Mouse (Mus musculus): ENCODE results near the gene Hmox1. TPM values are rescaled to one million over a fixed set of nuclear protein-coding genes. Genes with fewer than 3 reads are reported as not detected.

Gene Hmox1
- total and polyA plus RNA-seq, 2 experiments from 2014 or later: 12.9 to 15.1 TPM

- no peak overlapping the region for H3K4me3 ChIP-seq (ENCODE audit: low read depth, low read length)
- H3K4me1 ChIP-seq (ENCODE audit: insufficient read depth, low read length): no peaks in the 10 kb centered on the region
- TF ChIP-seq CTCF (IDR thresholded peaks at IDR 0.05): no peak
- H3K27ac ChIP-seq (ENCODE audit: low read depth, low read length): no peak overlapping the region
- H3K27me3 ChIP-seq (ENCODE audit: insufficient read depth, low read length): no peaks in the 10 kb centered on the region
- H3K9me3 ChIP-seq (ENCODE audit: low read length): no peaks in the 10 kb centered on the region
- ATAC-seq (ENCODE audit: low FRiP score) (no peak), DNase-seq (ENCODE audit: low spot score) (no peak)
- H3K36me3 ChIP-seq (ENCODE audit: insufficient read depth, low read length): no peaks in the 10 kb centered on the region
- H3K4me2 ChIP-seq (ENCODE audit: low read depth, low read length, poor library complexity, severe bottlenecking): no peak overlapping the region
- H3K9ac ChIP-seq (replicated peaks; ENCODE audit: low read length, poor library complexity, severe bottlenecking): no peak overlapping the region
- 95% methylated on average over 1 of the region's 1 CpGs for WGBS
Observed at GRCm38 (mm10) chr8:75074876-75075275, 18.5 kb upstream of the Hmox1 start.

GRCm38 (mm10) chr8:75078215-75078614 is 15.2 kb upstream of the Hmox1 start:
- H3K4me3 ChIP-seq (ENCODE audit: low read depth, low read length): no peak overlapping the region
- no peaks in the 10 kb centered on the region for H3K9me3 ChIP-seq (ENCODE audit: low read length)
- no peaks in the 10 kb centered on the region for H3K4me1 ChIP-seq (ENCODE audit: insufficient read depth, low read length)
- WGBS: 93% methylated on average over 1 of the region's 1 CpGs
- no peaks in the 10 kb centered on the region for H3K36me3 ChIP-seq (ENCODE audit: insufficient read depth, low read length)
- DNase-seq (ENCODE audit: low spot score) (no peak), ATAC-seq (ENCODE audit: low FRiP score) (no peak)
- no peak for TF ChIP-seq CTCF (IDR thresholded peaks at IDR 0.05)
- no peak overlapping the region for H3K27ac ChIP-seq (ENCODE audit: low read depth, low read length)
- no peaks in the 10 kb centered on the region for H3K27me3 ChIP-seq (ENCODE audit: insufficient read depth, low read length)
- no peak overlapping the region for H3K9ac ChIP-seq (replicated peaks; ENCODE audit: low read length, poor library complexity, severe bottlenecking)
- no peak overlapping the region for H3K4me2 ChIP-seq (ENCODE audit: low read depth, low read length, poor library complexity, severe bottlenecking)

GRCm38 (mm10) chr8:75078851-75079250 is 14.6 kb upstream of the Hmox1 start:
- Histone ChIP-seq H3K36me3 (ENCODE audit: insufficient read depth, low read length) (no peaks in the 10 kb centered on the region), H3K9me3 (ENCODE audit: low read length) (no peaks in the 10 kb centered on the region), H3K27me3 (ENCODE audit: insufficient read depth, low read length) (no peaks in the 10 kb centered on the region), H3K4me1 (ENCODE audit: insufficient read depth, low read length) (no peaks in the 10 kb centered on the region), H3K9ac (replicated peaks; ENCODE audit: low read length, poor library complexity, severe bottlenecking) (no peak overlapping the region), H3K27ac (ENCODE audit: low read depth, low read length) (no peak overlapping the region), H3K4me2 (ENCODE audit: low read depth, low read length, poor library complexity, severe bottlenecking) (no peak overlapping the region), H3K4me3 (ENCODE audit: low read depth, low read length) (no peak overlapping the region)
- DNase-seq (ENCODE audit: low spot score): no peak
- WGBS: 93% methylated on average over 9 of the region's 9 CpGs
- ATAC-seq (ENCODE audit: low FRiP score): no peak
- TF ChIP-seq CTCF (IDR thresholded peaks at IDR 0.05): no peak

- ATAC-seq (ENCODE audit: low FRiP score): no peak
- Histone ChIP-seq H3K27me3 (ENCODE audit: insufficient read depth, low read length) (no peaks in the 10 kb centered on the region), H3K4me3 (ENCODE audit: low read depth, low read length) (no peak overlapping the region), H3K9ac (replicated peaks; ENCODE audit: low read length, poor library complexity, severe bottlenecking) (no peak overlapping the region), H3K27ac (ENCODE audit: low read depth, low read length) (no peak overlapping the region), H3K4me1 (ENCODE audit: insufficient read depth, low read length) (no peaks in the 10 kb centered on the region), H3K36me3 (ENCODE audit: insufficient read depth, low read length) (no peaks in the 10 kb centered on the region), H3K9me3 (ENCODE audit: low read length) (no peaks in the 10 kb centered on the region), H3K4me2 (ENCODE audit: low read depth, low read length, poor library complexity, severe bottlenecking) (no peak overlapping the region)
- TF ChIP-seq CTCF (IDR thresholded peaks at IDR 0.05): no peak
- 83% methylated on average over 9 of the region's 9 CpGs for WGBS
- no peak for DNase-seq (ENCODE audit: low spot score)
Observed at GRCm38 (mm10) chr8:75081364-75082040, 11.9 kb upstream of the Hmox1 start.

GRCm38 (mm10) chr8:75082181-75082805 is 11.1 kb upstream of the Hmox1 start:
- no peak overlapping the region for H3K4me2 ChIP-seq (ENCODE audit: low read depth, low read length, poor library complexity, severe bottlenecking)

GRCm38 (mm10) chr8:75083846-75084245 is 9.6 kb upstream of the Hmox1 start:
- Histone ChIP-seq H3K4me3 (ENCODE audit: low read depth, low read length) (peak overlapping the region; percentile 22; the same call in 1 of the 2 replicates), H3K27ac (ENCODE audit: low read depth, low read length) (no peak overlapping the region), H3K36me3 (ENCODE audit: insufficient read depth, low read length) (no peaks in the 10 kb centered on the region), H3K4me2 (ENCODE audit: low read depth, low read length, poor library complexity, severe bottlenecking) (peak overlapping the region; percentile 47), H3K27me3 (ENCODE audit: insufficient read depth, low read length) (no peaks in the 10 kb centered on the region), H3K9ac (replicated peaks; ENCODE audit: low read length, poor library complexity, severe bottlenecking) (no peak overlapping the region), H3K9me3 (ENCODE audit: low read length) (no peaks in the 10 kb centered on the region), H3K4me1 (ENCODE audit: insufficient read depth, low read length) (no peaks in the 10 kb centered on the region)
- 8% methylated on average over 13 of the region's 17 CpGs for WGBS
- ATAC-seq (ENCODE audit: low FRiP score) (peak; percentile 92), DNase-seq (ENCODE audit: low spot score) (peak; percentile 93)
- 0 out of 2 replicates have a peak, but pooled peaks have one; percentile 1 for TF ChIP-seq CTCF (IDR thresholded peaks at IDR 0.05)

More at GRCm38 (mm10) chr8:75082181-75082805, 11.1 kb upstream of the Hmox1 start:
- no peak overlapping the region for H3K9ac ChIP-seq (replicated peaks; ENCODE audit: low read length, poor library complexity, severe bottlenecking)
- no peak for DNase-seq (ENCODE audit: low spot score)
- 89% methylated on average over 6 of the region's 6 CpGs for WGBS
- no peak for ATAC-seq (ENCODE audit: low FRiP score)
- H3K27ac ChIP-seq (ENCODE audit: low read depth, low read length): no peak overlapping the region
- H3K4me1 ChIP-seq (ENCODE audit: insufficient read depth, low read length): no peaks in the 10 kb centered on the region
- no peaks in the 10 kb centered on the region for H3K36me3 ChIP-seq (ENCODE audit: insufficient read depth, low read length)
- no peak for TF ChIP-seq CTCF (IDR thresholded peaks at IDR 0.05)
- H3K9me3 ChIP-seq (ENCODE audit: low read length): no peaks in the 10 kb centered on the region
- H3K27me3 ChIP-seq (ENCODE audit: insufficient read depth, low read length): no peaks in the 10 kb centered on the region
- H3K4me3 ChIP-seq (ENCODE audit: low read depth, low read length): no peak overlapping the region
